Mouse (Mus musculus): ENCODE data around the gene Bicra.

Gene Bicra

DNA sequence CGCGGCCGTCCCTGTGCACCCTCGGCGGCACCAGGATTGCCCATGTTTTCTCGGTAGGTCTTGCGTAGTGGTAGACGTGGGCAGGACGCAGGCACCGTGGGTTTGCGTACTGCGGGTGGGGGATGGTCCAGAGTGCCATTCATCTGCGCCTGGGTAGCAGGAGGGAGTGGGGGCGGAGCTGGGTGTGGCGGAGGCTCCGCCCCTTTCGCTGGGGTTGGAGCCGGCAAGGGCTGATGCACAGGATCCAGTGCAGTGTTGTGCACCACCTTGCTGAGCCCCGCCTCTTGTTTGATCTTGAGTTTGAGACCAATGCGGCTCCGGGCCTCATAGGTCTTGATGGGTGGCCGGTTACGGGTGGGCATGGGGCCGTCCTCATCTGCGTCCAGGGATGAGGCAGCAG, 75.5 kb downstream of the Bicra start:
- no peak for DNase-seq (ENCODE audit: low spot score in 2 of 2)

DNA sequence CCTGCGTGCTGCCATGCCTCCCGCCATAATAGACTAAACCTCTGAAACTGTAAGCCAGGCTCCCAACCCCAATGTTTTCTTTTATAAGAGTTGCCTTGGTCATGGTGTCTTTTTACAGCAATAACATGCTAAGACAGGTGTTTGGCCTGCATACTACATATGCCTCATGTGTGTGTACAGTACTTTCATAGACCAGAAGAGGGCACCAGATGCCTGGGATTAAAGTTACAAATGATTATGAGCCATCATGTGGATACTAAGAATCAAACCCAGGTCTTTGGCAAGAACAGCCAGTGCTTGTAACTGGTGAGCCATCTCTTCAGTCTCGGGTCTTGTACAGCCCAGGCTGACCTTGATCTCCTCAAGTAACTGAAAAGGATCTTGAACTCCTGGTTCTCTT, 78.0 kb downstream of the Bicra start:
- no peak for DNase-seq (ENCODE audit: low spot score in 2 of 2)

DNA sequence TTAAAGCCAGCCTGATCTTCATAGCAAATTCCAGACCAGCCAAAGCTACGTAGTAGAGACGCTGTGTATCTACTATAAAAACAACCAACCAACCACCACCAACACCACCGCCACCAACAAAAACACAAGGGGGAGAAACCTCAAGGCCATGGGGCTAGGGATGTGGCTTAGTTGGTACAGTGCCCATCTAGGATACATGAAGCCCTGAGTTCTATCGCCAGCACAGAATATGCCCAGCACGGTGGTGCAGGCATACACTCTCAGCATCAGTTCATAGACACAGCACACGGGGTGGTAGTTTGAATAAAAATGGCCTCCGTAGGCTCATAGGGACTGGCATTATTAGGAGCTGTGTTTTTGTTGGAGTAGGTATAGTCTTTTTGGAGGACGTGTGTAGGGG, 79.4 kb downstream of the Bicra start:
- DNase-seq (ENCODE audit: low spot score in 2 of 2): no peak

GRCm38 (mm10) chr7:15967312-15967711, 80.4 kb downstream of the Bicra start, which contains the start of gene Ehd2:
Gene Ehd2 (minus strand): TSS chr7:15967567.
- DNase-seq (ENCODE audit: low spot score in 2 of 2): peak in 1 of 2 experiments; percentile 40

DNA sequence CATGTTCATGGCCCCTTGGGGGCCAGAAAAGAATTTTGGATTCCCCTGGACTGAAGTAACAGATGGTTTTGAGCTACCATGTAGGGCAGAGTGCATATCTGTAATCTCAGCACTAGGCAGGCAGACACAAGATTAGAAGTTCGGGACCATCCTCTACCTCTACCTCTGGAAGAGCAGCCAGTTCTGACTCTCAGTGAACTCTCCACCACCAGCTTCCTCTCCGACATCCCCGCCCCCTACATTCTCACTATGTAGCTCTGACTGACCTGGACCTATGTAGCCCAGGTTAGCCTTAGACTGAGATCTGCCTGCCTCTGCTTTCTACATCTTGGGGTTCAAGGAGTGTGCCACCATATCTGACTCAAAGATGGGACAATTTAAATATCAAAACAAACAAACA, 81.2 kb downstream of the Bicra start:
- DNase-seq (ENCODE audit: low spot score in 2 of 2): no peak

GRCm38 (mm10) chr7:15963798-15964652, 83.7 kb downstream of the Bicra start:
- no peak for DNase-seq (ENCODE audit: low spot score in 2 of 2)

GRCm38 (mm10) chr7:15962311-15963288, 85.1 kb downstream of the Bicra start:
- DNase-seq (ENCODE audit: low spot score in 2 of 2): peak; percentile 34 to 40

- DNase-seq (ENCODE audit: low spot score in 2 of 2): no peak
Observed at GRCm38 (mm10) chr7:15961798-15962197, 85.9 kb downstream of the Bicra start.

DNA sequence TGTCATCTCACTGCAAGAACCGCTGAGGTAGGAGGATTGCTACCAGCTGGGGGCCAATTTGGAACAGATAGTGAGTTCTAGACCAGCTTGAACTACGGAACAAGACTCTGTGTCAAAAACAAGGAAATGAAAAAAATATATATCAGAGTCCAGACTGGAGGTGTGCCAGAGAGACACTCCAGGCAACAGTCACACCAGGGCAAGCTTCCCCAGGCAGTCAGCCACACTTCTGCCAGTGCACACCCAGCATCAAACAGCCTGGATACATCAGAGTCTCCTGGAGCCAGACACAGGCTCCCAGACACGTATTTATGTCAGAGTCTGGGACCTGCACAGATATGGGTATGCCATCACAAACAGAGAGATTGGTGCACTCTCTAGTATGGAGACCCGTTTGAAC, 86.5 kb downstream of the Bicra start:
- no peak for DNase-seq (ENCODE audit: low spot score in 2 of 2)

GRCm38 (mm10) chr7:15960691-15961090, 87.0 kb downstream of the Bicra start:
- DNase-seq (ENCODE audit: low spot score in 2 of 2): no peak

DNA sequence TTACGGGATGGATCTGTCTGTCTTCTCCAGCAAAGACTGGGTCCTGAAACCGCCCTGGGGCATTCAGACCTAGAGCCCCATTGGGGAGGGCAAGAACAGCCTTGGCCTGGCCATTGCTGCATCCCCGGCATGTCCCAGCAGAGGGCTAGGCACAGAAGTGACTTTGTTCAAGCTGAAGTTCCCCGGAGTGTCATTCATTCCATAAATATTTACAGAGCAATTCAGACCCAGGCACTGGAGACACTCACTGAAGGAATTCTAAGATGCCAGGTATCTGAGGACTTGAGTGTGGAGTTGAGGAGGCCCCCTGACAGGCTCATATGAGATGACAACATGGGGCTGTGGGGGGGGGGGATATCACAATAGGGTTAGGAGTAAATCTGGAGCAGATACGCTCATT, 91.6 kb downstream of the Bicra start:
- DNase-seq (ENCODE audit: low spot score in 2 of 2): no peak

- no peak for DNase-seq (ENCODE audit: low spot score in 2 of 2)
Observed at GRCm38 (mm10) chr7:15955509-15955908, 92.2 kb downstream of the Bicra start.

GRCm38 (mm10) chr7:15954978-15955443, 92.7 kb downstream of the Bicra start:
- no peak for DNase-seq (ENCODE audit: low spot score in 2 of 2)

GRCm38 (mm10) chr7:15954436-15954835, 93.3 kb downstream of the Bicra start:
- DNase-seq (ENCODE audit: low spot score in 2 of 2): no peak

GRCm38 (mm10) chr7:15953307-15954074, 94.2 kb downstream of the Bicra start:
- DNase-seq (ENCODE audit: low spot score in 2 of 2): no peak

DNA sequence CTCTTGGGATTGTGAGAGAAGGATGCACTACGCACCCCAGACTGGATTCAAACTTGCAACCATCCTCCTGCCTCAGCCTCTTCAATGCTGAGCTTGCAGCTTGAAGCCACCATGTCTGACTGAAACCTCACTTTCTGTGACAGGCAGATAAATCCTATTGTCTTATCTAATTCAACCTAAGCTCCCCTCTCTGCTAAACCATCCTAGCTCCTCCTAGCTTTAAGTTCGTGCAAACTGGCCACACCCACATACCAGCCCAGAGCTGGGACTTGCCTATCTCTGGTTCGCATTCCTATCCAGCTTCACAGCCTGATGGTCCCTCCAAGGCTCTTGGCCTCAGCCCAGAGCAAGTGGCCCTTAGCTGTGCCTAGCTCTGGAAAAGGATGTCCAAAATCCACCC, 95.3 kb downstream of the Bicra start:
- DNase-seq (ENCODE audit: low spot score in 2 of 2): no peak

DNA sequence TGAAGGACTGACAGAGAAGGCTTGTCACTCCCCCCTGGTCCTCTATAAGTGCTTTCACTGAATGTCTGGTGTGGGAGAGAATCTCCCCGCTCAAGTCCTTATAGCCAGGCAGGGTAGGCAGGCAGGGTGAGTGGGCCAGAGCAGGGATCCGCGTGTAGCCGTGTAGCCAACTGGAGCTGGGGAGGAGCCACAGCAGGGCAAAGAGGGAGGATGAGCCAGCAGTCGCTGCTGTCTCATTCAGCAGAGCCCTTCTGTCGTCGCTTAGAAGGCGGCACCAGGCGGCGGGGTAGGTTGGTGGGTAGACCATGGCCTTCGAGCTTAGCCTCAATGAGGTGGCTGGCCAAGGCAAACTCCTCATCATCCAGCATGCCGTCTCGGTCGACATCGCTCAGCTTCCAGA, 97.7 kb downstream of the Bicra start:
- DNase-seq (ENCODE audit: low spot score in 2 of 2): no peak

DNA sequence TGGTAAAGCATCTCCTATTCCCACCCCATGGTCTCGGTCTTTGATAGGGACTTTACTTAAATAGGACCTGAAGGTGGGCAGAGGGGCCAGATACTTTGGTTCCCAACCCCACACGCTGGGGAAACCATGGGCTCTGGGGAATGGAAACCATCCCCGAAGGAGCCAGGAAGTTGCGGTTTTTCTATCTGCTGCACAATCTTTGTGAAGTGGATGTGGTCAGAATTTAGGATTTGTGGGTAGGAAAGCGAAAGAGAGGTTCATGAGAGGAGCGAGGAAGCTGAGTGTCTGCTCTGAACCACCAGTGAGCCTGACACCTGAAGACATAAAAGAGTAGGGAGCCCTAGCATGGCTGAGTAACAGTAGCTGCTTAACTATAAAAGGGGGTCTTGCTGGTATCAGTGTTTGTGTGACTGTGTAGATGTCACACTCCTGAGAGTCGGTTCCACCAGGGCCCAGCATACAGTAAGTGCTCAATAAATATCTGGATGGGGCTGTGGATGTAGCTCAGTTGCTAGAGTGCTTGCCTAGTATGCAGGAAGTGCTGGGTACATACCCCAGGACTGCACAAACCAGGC, 98.4 kb downstream of the Bicra start:
- DNase-seq (ENCODE audit: low spot score in 2 of 2): no peak

- peak; percentile 57 to 65 for DNase-seq (ENCODE audit: low spot score in 2 of 2)
Observed at GRCm38 (mm10) chr7:15948381-15948941, 99.3 kb downstream of the Bicra start.

DNA sequence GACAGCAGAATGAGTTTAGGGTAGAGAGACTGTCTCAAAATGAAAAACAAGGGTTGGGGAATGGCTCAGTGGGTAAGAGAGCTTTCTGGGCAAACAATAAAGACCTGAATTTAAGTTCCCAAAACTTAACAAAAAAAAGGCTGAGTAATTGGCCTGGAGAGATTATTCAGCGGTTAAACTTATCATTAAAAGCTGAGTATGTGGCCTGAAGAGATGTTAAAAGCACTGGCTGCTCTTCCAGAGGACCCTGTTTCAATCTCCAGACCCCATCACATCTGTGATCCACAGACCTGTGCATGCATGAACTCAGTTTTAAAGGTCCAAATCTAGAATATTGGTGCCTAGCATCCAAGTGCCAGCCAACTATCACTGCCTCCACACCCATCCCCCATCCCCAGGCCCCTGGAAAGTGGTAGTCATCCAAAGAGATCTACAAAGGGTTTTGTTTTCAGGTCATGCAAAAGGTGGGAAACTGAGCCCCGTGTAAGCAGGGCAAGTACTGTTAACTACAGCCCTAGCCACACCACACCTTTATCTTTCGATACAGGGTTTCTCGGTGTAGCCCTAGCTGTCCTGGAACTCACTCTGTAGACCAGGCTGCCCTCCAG, 100.0 kb downstream of the Bicra start:
- DNase-seq (ENCODE audit: low spot score in 2 of 2): no peak
